Mouse (Mus musculus) large intestine, adult 2 months (tissue): ENCODE data around the gene Fam193a. TPM values are rescaled to one million over a fixed set of nuclear protein-coding genes. Genes with fewer than 3 reads are reported as not detected.

Experiments
- DNase-seq: peaks from one replicate; pipeline ENCODE4 v3.0.0-alpha.2; 2012; ENCODE audit warnings: low read depth, low spot score
- WGBS: fragments of 180-500 bp; shearing (Covaris S2); methylation state at CpG from one replicate; pipeline ENCODE4 v1.1.7; 2018; 5-methylcytosine and 5-hydroxymethylcytosine counted together
- polyA plus RNA-seq: library from polyadenylated mRNA; depleted of rRNA; stranded (reverse); fragments of >200 nt; gene quantifications from 2 replicates; pipeline ENCODE4 v1.2.3, GENCODE M21; 2012

Gene Fam193a
- polyA plus RNA-seq, 1 experiment: 12.0 TPM

- DNase-seq: no peak
These were observed 2.8 kb downstream of the Fam193a start for GRCm38 (mm10) chr5:34372541-34372940.

GRCm38 (mm10) chr5:34378787-34379186, 9.1 kb downstream of the Fam193a start:
- no peak for DNase-seq

DNA sequence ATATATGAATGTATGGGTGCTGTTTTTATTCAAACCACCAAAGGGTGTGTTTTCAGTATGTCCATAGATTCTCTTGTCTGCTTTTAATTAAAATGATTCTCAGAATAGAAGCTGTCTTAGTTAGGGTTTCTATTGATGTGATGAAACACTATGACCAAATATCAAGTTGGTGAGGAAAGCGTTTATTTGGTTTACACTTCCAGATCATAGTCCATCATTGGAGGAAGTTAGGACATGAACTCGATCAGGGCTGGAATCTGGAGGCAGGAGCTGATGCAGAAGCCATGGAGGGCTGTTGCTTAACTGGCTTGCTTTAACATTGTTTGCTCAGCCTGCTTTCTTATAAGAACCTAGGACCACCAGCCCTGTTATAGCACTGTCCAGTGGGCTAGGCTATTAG, 12.0 kb downstream of the Fam193a start:
- DNase-seq: no peak
- WGBS: 25% methylated on average over 2 of the region's 2 CpGs

DNA sequence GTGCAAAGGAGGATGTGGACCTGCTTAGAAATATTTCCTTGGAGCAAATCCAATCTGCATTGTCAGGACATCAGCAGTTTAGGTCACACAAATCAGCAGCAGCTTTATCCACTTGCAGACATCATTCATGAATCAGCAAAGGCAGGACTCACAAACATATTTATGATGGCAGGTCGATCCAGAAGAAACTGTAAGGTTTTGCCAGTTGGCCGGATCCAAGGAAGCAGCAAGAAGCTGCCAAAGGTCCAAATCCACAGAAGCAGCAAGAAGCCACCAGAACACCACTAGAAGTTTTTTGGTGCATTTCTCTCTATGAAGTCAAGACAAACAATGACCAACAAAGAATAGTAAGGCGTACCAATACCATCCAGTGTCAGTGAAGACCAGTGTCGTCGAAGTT, 15.9 kb downstream of the Fam193a start:
- no peak for DNase-seq
- WGBS: 95% methylated on average over 5 of the region's 5 CpGs

DNA sequence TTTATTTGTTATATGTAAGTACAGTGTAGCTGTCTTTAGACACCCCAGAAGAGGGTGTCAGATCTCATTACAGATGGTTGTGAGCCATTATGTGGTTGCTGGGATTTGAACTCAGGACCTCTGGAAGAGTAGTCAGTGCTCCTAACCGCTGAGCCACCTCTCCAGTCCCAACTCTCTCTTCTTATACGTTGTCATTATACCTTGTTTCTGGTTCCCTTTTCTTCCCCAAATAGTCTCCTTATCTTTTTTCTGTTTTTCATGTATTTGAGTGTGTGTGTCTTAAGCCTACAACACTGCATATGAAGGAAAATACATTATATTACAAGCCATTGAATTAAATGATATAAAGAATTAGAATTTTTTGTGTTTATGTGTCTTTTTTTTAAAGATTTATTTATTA, 17.0 kb downstream of the Fam193a start:
- no peak for DNase-seq
- 98% methylated on average over 2 of the region's 2 CpGs for WGBS

DNA sequence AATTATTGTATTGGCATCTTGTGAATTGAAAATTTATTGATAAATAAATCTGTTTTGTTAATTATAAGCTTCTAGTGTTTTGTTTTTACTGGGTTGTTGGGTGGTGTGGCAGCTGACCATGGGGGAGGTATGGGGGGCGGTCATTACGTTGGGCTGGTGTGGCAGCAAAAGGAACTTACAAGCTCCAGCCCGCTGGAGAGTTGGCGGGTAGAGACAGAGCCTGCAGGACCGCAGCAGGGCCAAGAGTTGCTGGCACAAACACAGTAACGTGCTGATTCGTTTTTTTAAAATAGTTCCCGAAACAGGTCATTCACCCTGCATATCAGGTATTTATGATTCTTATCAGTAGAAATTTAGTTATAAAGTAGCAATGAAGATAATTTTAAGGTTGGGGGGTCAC, 23.5 kb downstream of the Fam193a start:
- no peak for DNase-seq
- 80% methylated on average over 8 of the region's 8 CpGs for WGBS

DNA sequence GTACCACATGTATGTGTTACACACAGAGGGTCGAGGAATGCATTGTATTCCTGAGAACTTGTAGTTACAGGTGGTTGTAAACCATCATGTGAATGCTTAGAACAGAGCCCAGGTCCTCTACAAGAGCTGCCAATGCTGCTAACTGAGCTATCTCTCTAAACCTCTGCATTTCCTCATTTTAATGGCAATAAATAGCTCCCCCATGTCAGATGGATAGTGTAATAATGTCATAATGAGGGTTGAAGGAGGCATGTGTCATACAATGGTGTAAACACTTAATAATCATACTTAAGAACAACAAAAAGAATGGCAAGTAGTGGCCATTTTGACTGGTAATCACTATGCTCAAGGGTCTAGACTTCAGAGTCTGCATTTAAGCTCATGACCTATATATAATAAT, 25.6 kb downstream of the Fam193a start:
- WGBS: 75% methylated on average over 1 of the region's 1 CpGs
- no peak for DNase-seq

DNA sequence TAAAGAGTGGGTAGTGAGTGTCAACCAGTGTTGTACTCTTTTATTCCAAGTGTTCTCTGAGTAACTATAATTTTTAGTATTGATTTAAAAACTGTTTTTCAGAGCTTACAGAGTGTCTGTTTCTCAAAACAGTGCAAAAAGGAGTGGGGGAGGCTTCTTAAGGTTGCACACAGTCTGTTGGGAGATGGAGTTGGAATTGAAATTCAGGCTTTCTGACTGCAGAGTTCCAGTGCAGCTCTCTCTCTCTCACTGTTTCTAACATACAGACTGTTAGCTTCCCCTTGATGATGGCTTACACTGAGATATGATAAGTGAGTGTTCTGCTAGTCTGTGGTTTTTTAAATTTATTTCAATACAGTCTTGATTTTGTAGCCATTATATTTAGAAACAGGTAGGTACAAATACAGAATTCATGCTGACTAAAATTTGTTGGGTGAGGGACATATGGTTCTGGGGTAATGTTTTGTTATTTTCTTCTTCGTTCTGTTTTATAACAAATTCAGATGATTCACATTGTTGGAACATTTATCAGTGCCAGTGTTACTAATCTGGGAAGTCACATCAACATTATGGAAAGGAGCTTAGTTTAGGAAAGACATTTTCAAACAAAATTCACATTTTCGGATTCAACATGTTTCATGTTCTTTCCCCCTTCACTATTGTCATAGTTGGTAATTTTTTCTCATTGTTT, 26.3 kb downstream of the Fam193a start:
- DNase-seq: no peak
- 80% methylated on average over 2 of the region's 2 CpGs for WGBS

- 79% methylated on average over 2 of the region's 2 CpGs for WGBS
- DNase-seq: no peak
These were observed 28.1 kb downstream of the Fam193a start for GRCm38 (mm10) chr5:34397866-34398265.

- DNase-seq: no peak
- 36% methylated on average over 1 of the region's 1 CpGs for WGBS
These were observed 28.6 kb downstream of the Fam193a start for GRCm38 (mm10) chr5:34398326-34398725.

GRCm38 (mm10) chr5:34407366-34407918, 37.7 kb downstream of the Fam193a start:
- 87% methylated on average over 6 of the region's 6 CpGs for WGBS
- DNase-seq: no peak

GRCm38 (mm10) chr5:34409002-34409401, 39.3 kb downstream of the Fam193a start:
- 82% methylated on average over 1 of the region's 1 CpGs for WGBS

DNA sequence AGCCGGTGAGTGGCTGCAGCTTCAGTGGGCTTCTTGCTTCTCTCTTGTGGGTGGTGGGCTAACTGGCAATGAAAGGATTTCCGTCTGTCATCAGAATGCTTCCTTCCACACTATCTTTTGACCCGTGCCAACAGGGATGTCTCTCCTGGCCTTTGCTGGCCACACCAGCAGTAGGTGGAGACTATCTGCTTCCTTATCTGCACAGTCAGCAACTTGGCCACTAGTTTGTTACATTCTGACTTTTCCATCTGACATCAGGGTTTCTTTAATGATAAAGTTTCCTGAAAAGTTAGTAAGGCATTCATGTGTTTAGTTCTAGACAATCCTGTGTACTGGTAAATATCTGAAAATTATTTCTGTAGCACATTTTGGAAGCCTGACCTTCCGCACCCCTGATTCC, 41.1 kb downstream of the Fam193a start:
- WGBS: 84% methylated on average over 4 of the region's 4 CpGs
- no peak for DNase-seq

More at GRCm38 (mm10) chr5:34409002-34409401, 39.3 kb downstream of the Fam193a start:
- DNase-seq: no peak

DNA sequence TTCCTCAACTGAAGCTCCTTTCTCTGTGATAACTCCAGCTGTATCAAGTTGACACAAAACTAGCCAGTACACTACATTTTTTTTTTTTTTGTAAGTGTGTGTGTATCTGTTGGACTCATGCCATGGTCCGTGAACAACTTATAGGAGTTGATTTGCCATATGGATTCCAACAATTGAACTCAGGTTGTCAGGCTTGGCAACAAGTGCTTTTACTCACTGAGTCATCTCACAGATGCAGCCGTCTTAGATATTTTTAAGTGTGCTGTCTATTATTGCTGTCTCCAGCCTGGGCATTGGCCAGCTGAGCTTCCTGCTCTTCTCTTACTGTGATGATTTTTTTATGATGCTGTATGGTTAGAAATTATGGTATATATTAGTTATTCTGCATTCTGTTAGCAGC, 44.2 kb downstream of the Fam193a start:
- no peak for DNase-seq
- WGBS: 23% methylated on average over 2 of the region's 2 CpGs

GRCm38 (mm10) chr5:34417251-34418008, 47.7 kb downstream of the Fam193a start:
- DNase-seq: no peak
- WGBS: 85% methylated on average over 3 of the region's 3 CpGs

GRCm38 (mm10) chr5:34419188-34419587, 49.5 kb downstream of the Fam193a start:
- DNase-seq: no peak
- 52% methylated on average over 1 of the region's 1 CpGs for WGBS

- DNase-seq: no peak
- WGBS: 79% methylated on average over 3 of the region's 3 CpGs
These were observed 61.0 kb downstream of the Fam193a start for GRCm38 (mm10) chr5:34430776-34431175.

DNA sequence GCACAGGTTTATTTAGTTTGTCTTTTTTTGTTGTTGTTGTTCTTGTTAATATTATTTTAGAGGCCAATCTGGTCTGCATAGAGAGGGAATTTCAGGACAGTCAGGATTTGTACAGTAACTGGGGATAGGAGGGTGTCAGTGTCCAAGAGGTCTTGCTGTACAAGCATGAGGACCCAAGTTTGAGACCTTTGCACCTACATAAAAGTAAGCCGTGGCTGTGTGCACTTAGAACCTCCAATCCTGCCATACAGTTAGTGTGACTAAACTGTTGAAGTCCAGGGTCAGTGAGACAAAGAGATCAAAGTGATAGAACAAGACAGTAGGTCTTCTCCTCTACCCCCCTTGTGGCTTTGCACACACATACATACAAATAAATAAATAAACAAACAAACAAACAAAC, 64.1 kb downstream of the Fam193a start:
- DNase-seq: no peak
- WGBS: 48% methylated on average over 1 of the region's 1 CpGs

- no peak for DNase-seq
- 93% methylated on average over 3 of the region's 3 CpGs for WGBS
These were observed 64.5 kb downstream of the Fam193a start for GRCm38 (mm10) chr5:34434241-34434640.

DNA sequence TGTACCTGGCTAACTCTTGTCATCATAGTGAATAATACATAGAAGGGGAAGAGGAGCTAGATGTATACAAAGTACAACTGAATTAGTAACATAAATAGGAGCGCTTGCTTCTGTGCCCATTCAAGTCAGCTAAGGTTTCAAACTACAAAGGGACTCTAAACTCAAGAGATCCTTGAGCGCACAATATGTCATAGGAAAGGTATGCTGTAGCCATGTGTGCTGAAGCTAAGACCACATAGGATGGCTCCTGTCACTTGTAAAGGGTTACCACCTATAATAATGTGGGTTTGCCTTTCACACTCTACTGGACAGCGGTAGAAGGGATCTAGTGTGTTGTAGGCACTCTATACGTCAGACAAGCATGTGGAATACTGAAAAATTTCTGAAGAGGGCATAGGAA, 68.3 kb downstream of the Fam193a start:
- no peak for DNase-seq

DNA sequence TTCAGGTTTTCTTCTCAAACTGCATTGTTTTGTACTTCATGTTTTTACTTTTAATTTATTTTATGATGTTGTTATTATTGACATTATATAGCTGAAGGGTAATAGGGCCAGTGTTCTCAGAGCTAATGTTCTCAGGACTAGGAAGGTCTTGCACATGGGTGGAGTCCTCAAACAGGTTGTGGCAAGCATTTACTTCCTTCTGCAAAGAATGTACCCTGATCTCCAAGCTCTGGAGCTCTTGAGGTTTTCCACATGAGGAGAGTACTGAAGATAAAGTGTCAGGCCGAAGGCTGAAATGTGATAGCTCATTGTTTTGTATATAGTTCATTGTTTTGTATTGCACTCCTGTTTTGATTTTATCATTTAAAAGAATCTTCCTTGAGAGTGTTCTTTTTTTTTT, 68.9 kb downstream of the Fam193a start:
- no peak for DNase-seq
- WGBS: 96% methylated on average over 1 of the region's 1 CpGs

More for the DNA sequence above, 68.3 kb downstream of the Fam193a start:
- WGBS: 96% methylated on average over 4 of the region's 4 CpGs
